Mouse (Mus musculus) midbrain, embryonic 16.5 days (tissue): ENCODE measurements at regions not wholly inside any gene's neighbourhood (a gene's known extent, or its start where the extent isn't known, plus 50 kb on each side); places are given as distances from the start of the nearest gene placed in this dataset.

ENCODE experiments used
- ATAC-seq: fragments of 200-750 bp; cut with Nextera tagmentation; 2 replicates; pipeline ENCODE4 v1.8.0; 2017; ENCODE audit warnings: moderate TSS enrichment
- H3K27ac ChIP-seq: fragments of 300-500 bp; sonication (generic); 2 replicates; pipeline ENCODE4 v1.5.1; 2014; ENCODE audit warnings: mild to moderate bottlenecking, low read length, mixed read lengths
- H3K27me3 ChIP-seq: fragments of 300-500 bp; sonication (generic); 2 replicates; pipeline ENCODE4 v1.6.1; 2014; ENCODE audit warnings: low read depth, low read length, mixed read lengths; ENCODE audit not compliant: control insufficient read depth, insufficient read depth
- H3K36me3 ChIP-seq: fragments of 300-500 bp; sonication (generic); 2 replicates; pipeline ENCODE4 v1.6.1; 2014; ENCODE audit warnings: mild to moderate bottlenecking, low read length, moderate library complexity, mixed read lengths; ENCODE audit not compliant: control insufficient read depth, insufficient read depth
- H3K4me1 ChIP-seq: fragments of 300-500 bp; sonication (generic); 2 replicates; pipeline ENCODE4 v1.6.1; 2014; ENCODE audit warnings: mild to moderate bottlenecking, low read length, mixed read lengths; ENCODE audit not compliant: control insufficient read depth, insufficient read depth
- H3K4me2 ChIP-seq: fragments of 300-500 bp; sonication (generic); 2 replicates; pipeline ENCODE4 v1.6.1; 2014; ENCODE audit warnings: mild to moderate bottlenecking, low read length, mixed read lengths
- H3K4me3 ChIP-seq: fragments of 300-500 bp; sonication (generic); 2 replicates; pipeline ENCODE4 v1.5.1; 2014; ENCODE audit warnings: low read depth, mild to moderate bottlenecking, low read length, moderate library complexity, mixed read lengths
- H3K9ac ChIP-seq: fragments of 300-500 bp; sonication (generic); 2 replicates; pipeline ENCODE4 v1.6.1; 2014; ENCODE audit warnings: low read depth, low read length, mixed read lengths
- H3K9me3 ChIP-seq: fragments of 300-500 bp; sonication (generic); replicated peaks from 2 replicates; pipeline ENCODE4 v1.6.1; 2014; ENCODE audit warnings: mild to moderate bottlenecking, low read length, mixed read lengths; ENCODE audit not compliant: control insufficient read depth, poor library complexity, severe bottlenecking
- WGBS: fragments of 180-500 bp; shearing (Covaris S2); extraction: QIAGEN DNeasy Blood & Tissue Kit; methylation state at CpG from one replicate; pipeline ENCODE4 v1.1.7; 2014; 5-methylcytosine and 5-hydroxymethylcytosine counted together

- Histone ChIP-seq H3K36me3 (no peaks in the 10 kb centered on the region), H3K4me3 (no peak overlapping the region), H3K27ac (no peak overlapping the region), H3K9ac (no peak overlapping the region), H3K9me3 (no peaks in the 10 kb centered on the region), H3K27me3 (no peaks in the 10 kb centered on the region), H3K4me2 (no peak overlapping the region), H3K4me1 (peaks cover 3% of the 10 kb centered on the region)
- ATAC-seq, result no peak
- 45% methylated on average over 9 of the region's 9 CpGs for WGBS
These were observed 134.2 kb upstream of the Rad23b start for GRCm38 (mm10) chr4:55215425-55216174.

DNA sequence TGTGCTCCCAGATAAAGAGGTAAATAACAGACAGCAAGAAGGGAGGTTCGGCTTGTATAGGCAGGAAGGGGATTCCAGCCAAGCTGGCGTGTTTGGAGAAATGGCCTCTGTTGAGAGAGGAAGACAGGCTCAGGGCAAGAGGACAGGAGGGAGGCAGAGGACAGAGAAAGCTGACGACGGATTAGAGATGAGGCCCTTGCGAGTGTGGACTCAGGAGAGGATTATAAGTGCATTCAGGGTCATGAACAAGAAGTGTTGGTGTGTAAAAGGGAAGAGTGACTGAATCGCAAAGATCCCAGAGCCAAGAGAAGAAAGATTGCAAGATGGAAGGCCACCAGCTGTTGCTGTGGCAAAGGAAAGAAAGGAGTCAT is 133.7 kb upstream of the Rad23b start:
- Histone ChIP-seq H3K36me3 (no peaks in the 10 kb centered on the region), H3K27ac (no peak overlapping the region), H3K9ac (no peak overlapping the region), H3K4me1 (peaks cover 3% of the 10 kb centered on the region), H3K27me3 (no peaks in the 10 kb centered on the region), H3K9me3 (no peaks in the 10 kb centered on the region), H3K4me2 (no peak overlapping the region), H3K4me3 (no peak overlapping the region)
- 20% methylated on average over 6 of the region's 6 CpGs for WGBS
- no peak for ATAC-seq

DNA sequence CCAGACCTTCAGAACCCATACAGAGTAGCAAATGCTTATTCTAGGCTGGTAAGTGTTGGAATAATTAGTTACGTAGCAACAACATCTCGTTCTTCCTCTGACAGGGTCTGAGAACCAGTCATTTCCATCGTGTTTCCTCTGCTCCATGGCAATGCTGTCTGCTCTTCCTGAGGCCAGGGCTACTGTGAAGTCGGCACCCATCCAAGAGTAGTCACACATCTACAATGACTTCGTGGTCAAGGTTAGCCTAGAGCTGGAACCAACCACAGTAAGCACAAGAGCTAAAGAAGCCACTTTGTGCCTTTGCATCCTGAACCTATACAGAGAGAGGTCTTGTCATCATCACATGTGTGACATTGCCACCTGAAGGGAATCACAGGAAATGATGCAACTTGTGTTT is 124.1 kb upstream of the Rad23b start:
- no peaks in the 10 kb centered on the region for H3K4me1 ChIP-seq
- no peaks in the 10 kb centered on the region for H3K9me3 ChIP-seq
- H3K27me3 ChIP-seq, result no peaks in the 10 kb centered on the region
- H3K4me2 ChIP-seq, result no peak overlapping the region
- no peak for ATAC-seq
- H3K36me3 ChIP-seq, result no peaks in the 10 kb centered on the region
- WGBS, result 90% methylated on average over 5 of the region's 5 CpGs
- no peak overlapping the region for H3K9ac ChIP-seq
- no peak overlapping the region for H3K27ac ChIP-seq
- no peak overlapping the region for H3K4me3 ChIP-seq

- no peak overlapping the region for H3K4me2 ChIP-seq
- no peak for ATAC-seq
- no peak overlapping the region for H3K27ac ChIP-seq
- H3K27me3 ChIP-seq, result no peaks in the 10 kb centered on the region
- no peak overlapping the region for H3K4me3 ChIP-seq
- no peak overlapping the region for H3K9ac ChIP-seq
- H3K36me3 ChIP-seq, result no peaks in the 10 kb centered on the region
- no peaks in the 10 kb centered on the region for H3K4me1 ChIP-seq
- H3K9me3 ChIP-seq, result no peaks in the 10 kb centered on the region
- 51% methylated on average over 3 of the region's 3 CpGs for WGBS
These were observed 122.4 kb upstream of the Rad23b start for GRCm38 (mm10) chr4:55227394-55227793.

DNA sequence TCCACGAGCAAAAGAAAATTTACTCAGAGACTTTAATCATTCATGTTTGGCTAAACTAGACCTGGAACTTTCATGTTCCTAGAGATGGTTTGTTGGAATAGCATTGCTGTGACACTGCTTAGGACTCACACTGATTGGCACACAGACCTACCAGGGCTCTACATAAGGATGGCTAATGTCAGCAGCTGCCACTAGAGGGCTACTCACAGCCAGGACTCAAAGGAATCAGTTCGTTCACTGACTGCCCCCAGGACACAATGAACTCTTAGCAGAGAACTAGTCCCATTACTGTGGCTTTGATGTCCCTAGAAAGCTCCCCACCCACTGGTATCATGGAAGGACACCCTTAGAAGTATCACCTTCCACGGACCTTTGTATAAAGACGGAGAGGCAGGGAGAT is 118.3 kb upstream of the Rad23b start:
- WGBS, result 31% methylated on average over 4 of the region's 4 CpGs
- Histone ChIP-seq H3K4me2 (no peak overlapping the region), H3K4me3 (no peak overlapping the region), H3K36me3 (no peaks in the 10 kb centered on the region), H3K27me3 (no peaks in the 10 kb centered on the region), H3K9me3 (no peaks in the 10 kb centered on the region), H3K9ac (no peak overlapping the region), H3K27ac (no peak overlapping the region), H3K4me1 (no peaks in the 10 kb centered on the region)
- no peak for ATAC-seq

GRCm38 (mm10) chr4:55237856-55238255 is 112.0 kb upstream of the Rad23b start:
- 59% methylated on average over 6 of the region's 6 CpGs for WGBS
- Histone ChIP-seq H3K36me3 (no peaks in the 10 kb centered on the region), H3K9me3 (no peaks in the 10 kb centered on the region), H3K4me1 (no peaks in the 10 kb centered on the region), H3K9ac (no peak overlapping the region), H3K27me3 (no peaks in the 10 kb centered on the region), H3K4me3 (no peak overlapping the region), H3K4me2 (no peak overlapping the region), H3K27ac (no peak overlapping the region)
- ATAC-seq, result no peak

- Histone ChIP-seq H3K4me2 (no peak overlapping the region), H3K9ac (no peak overlapping the region), H3K27ac (no peak overlapping the region), H3K36me3 (no peaks in the 10 kb centered on the region), H3K27me3 (no peaks in the 10 kb centered on the region), H3K9me3 (no peaks in the 10 kb centered on the region), H3K4me3 (no peak overlapping the region), H3K4me1 (no peaks in the 10 kb centered on the region)
- ATAC-seq, result 0 out of 2 replicates have a peak, but pooled peaks have one; percentile 67
- WGBS, result 1% methylated on average over 7 of the region's 7 CpGs
These were observed 109.4 kb upstream of the Rad23b start for GRCm38 (mm10) chr4:55240450-55240849.

GRCm38 (mm10) chr4:55242331-55242730 is 107.5 kb upstream of the Rad23b start:
- WGBS, result 83% methylated on average over 4 of the region's 4 CpGs
- ATAC-seq, result no peak
- no peak overlapping the region for H3K4me2 ChIP-seq
- H3K27ac ChIP-seq, result no peak overlapping the region
- H3K36me3 ChIP-seq, result no peaks in the 10 kb centered on the region
- no peaks in the 10 kb centered on the region for H3K9me3 ChIP-seq
- no peaks in the 10 kb centered on the region for H3K4me1 ChIP-seq
- no peaks in the 10 kb centered on the region for H3K27me3 ChIP-seq
- no peak overlapping the region for H3K4me3 ChIP-seq
- no peak overlapping the region for H3K9ac ChIP-seq

DNA sequence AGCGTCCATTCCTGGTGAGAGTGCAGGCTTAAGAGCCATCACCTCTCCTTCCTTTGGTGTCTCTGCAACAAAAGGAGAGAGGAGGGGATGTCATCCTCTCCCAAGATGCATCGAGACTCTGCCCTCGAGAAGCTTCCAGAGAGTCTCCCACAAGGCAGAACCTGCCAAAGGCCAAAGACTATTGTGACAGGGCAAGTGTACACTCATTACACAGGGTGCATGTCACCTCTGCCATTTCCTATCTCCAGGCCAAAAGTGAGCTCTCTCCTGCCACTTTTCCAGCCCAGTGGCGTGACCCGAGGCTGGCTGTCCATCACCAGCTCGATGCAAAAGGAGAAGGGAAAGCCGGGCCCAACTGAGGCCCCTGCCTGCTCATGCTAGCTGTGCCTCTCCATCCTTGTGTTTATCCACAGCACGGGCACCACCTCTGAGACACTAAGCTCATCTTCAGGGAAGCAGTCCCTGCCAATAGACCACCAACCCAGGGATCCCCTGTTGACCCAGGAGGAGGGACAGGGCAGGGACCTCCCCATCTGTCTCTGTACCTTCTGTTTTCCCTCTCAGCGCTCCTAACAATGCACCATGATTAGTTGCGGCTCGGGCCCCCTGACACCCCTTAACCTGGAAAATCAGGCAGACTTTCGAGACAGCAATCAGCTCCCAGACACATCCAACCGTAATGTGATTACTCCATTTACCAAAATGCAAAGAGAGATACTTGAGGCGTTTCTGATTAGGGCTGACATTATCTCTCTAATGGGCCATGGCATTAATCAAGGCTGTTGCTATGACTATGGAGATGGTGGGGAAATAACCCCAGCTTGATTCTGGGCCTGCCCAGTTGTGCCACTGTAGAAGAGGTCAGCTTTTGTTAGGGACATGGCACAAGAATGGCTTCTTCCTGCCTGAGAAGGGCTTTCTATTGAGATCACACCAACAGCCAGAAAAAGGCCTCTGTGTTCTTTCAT is 106.5 kb upstream of the Rad23b start:
- ATAC-seq, result no peak
- WGBS, result 39% methylated on average over 14 of the region's 14 CpGs
- H3K4me3 ChIP-seq, result no peak overlapping the region

More for the DNA sequence above, 106.5 kb upstream of the Rad23b start:
- H3K9ac ChIP-seq, result no peak overlapping the region
- H3K9me3 ChIP-seq, result no peaks in the 10 kb centered on the region
- no peak overlapping the region for H3K27ac ChIP-seq
- H3K4me2 ChIP-seq, result no peak overlapping the region
- H3K36me3 ChIP-seq, result no peaks in the 10 kb centered on the region
- H3K4me1 ChIP-seq, result no peaks in the 10 kb centered on the region; the same call in 1 of the 2 replicates
- no peaks in the 10 kb centered on the region for H3K27me3 ChIP-seq
